Mouse (Mus musculus): ENCODE results near the gene Fmo5. TPM values are rescaled to one million over a fixed set of nuclear protein-coding genes. Genes with fewer than 3 reads are reported as not detected.

Fmo5 gene
- polyA plus RNA-seq, 1 experiment: 1.3 TPM

DNA sequence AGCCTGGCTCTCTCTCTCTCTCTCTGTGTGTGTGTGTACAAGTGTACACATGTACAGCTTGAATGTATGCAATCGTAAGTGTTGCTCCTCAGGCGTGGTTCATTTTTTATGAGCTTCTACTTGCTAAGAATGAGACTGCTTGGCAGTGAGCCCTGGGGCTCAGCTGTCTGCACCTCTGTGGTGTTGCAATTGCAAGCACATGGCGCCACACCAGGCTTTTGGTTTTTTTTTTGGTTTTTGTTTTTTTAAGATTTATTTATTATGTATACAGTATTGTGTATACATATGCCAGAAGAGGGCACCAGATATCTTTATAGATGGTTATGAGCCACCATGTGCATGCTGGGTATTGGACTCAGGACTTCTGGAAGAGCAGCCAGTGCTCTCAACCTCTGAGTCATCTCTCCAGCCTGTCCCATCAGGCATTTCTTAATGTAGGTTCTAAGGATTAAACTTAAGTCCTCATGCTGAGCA lies 5.7 kb downstream of the Fmo5 start:
- H3K9me3 ChIP-seq (replicated peaks; ENCODE audit: control insufficient read depth, insufficient read depth, low read length, poor library complexity, severe bottlenecking): no peaks in the 10 kb centered on the region
- no peak overlapping the region for H3K27ac ChIP-seq (ENCODE audit: insufficient read depth, low read length)
- no peaks in the 10 kb centered on the region for H3K36me3 ChIP-seq (ENCODE audit: control insufficient read depth, insufficient read depth, low read length, poor library complexity, severe bottlenecking)
- H3K27me3 ChIP-seq (ENCODE audit: control insufficient read depth, insufficient read depth, low read length, poor library complexity, severe bottlenecking): no peaks in the 10 kb centered on the region
- H3K9ac ChIP-seq (ENCODE audit: low read depth, poor library complexity, severe bottlenecking): no peak overlapping the region
- no peaks in the 10 kb centered on the region for H3K4me1 ChIP-seq (ENCODE audit: control insufficient read depth, insufficient read depth, low read length)
- no peak overlapping the region for H3K4me3 ChIP-seq (ENCODE audit: low read depth, low read length)
- TF ChIP-seq CTCF (IDR thresholded peaks at IDR 0.05; ENCODE audit: low read depth, low read length): no peak
- TF ChIP-seq EP300 (IDR thresholded peaks at IDR 0.05; ENCODE audit: insufficient read depth, low read depth, low read length): no peak
- TF ChIP-seq POLR2A (IDR thresholded peaks at IDR 0.05; ENCODE audit: insufficient read depth, low read length): no peak

DNA sequence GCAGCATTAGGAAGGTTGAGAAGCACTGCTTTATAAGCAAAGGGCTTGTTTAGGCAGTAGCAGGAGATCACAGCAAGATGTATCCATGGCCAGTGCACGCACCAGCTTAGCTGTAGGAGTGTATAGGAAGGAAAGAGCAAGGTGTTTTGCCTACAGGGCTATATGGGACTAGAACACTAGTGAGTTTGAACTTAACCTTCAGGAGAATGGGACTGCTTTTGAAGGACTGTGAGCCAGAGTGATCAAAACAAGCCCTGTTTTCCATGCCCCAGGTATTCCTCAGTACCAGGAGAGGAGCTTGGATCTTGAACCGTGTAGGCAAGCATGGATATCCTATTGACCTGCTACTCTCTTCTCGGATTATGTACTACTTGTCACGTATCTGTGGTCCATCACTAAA lies 12.8 kb downstream of the Fmo5 start:
- no peak overlapping the region for H3K9ac ChIP-seq (ENCODE audit: low read depth, poor library complexity, severe bottlenecking)
- no peak overlapping the region for H3K4me3 ChIP-seq (ENCODE audit: low read depth, low read length)
- H3K4me1 ChIP-seq (ENCODE audit: control insufficient read depth, insufficient read depth, low read length): no peaks in the 10 kb centered on the region
- no peak overlapping the region for H3K27ac ChIP-seq (ENCODE audit: insufficient read depth, low read length)
- no peak for TF ChIP-seq CTCF (IDR thresholded peaks at IDR 0.05; ENCODE audit: low read depth, low read length)
- no peak for TF ChIP-seq POLR2A (IDR thresholded peaks at IDR 0.05; ENCODE audit: insufficient read depth, low read length)
- no peak for TF ChIP-seq EP300 (IDR thresholded peaks at IDR 0.05; ENCODE audit: insufficient read depth, low read depth, low read length)
- no peaks in the 10 kb centered on the region for H3K9me3 ChIP-seq (replicated peaks; ENCODE audit: control insufficient read depth, insufficient read depth, low read length, poor library complexity, severe bottlenecking)
- no peaks in the 10 kb centered on the region for H3K27me3 ChIP-seq (ENCODE audit: control insufficient read depth, insufficient read depth, low read length, poor library complexity, severe bottlenecking)
- no peaks in the 10 kb centered on the region for H3K36me3 ChIP-seq (ENCODE audit: control insufficient read depth, insufficient read depth, low read length, poor library complexity, severe bottlenecking)

- H3K36me3 ChIP-seq (ENCODE audit: control insufficient read depth, insufficient read depth, low read length, poor library complexity, severe bottlenecking): no peaks in the 10 kb centered on the region
- TF ChIP-seq POLR2A (IDR thresholded peaks at IDR 0.05; ENCODE audit: insufficient read depth, low read length): no peak
- TF ChIP-seq EP300 (IDR thresholded peaks at IDR 0.05; ENCODE audit: insufficient read depth, low read depth, low read length): no peak
- no peak for TF ChIP-seq CTCF (IDR thresholded peaks at IDR 0.05; ENCODE audit: low read depth, low read length)
- H3K9ac ChIP-seq (ENCODE audit: low read depth, poor library complexity, severe bottlenecking): no peak overlapping the region
- H3K4me3 ChIP-seq (ENCODE audit: low read depth, low read length): no peak overlapping the region
- H3K27ac ChIP-seq (ENCODE audit: insufficient read depth, low read length): no peak overlapping the region
- H3K27me3 ChIP-seq (ENCODE audit: control insufficient read depth, insufficient read depth, low read length, poor library complexity, severe bottlenecking): no peaks in the 10 kb centered on the region
- no peaks in the 10 kb centered on the region for H3K9me3 ChIP-seq (replicated peaks; ENCODE audit: control insufficient read depth, insufficient read depth, low read length, poor library complexity, severe bottlenecking)
- no peaks in the 10 kb centered on the region for H3K4me1 ChIP-seq (ENCODE audit: control insufficient read depth, insufficient read depth, low read length)
These were observed 13.4 kb downstream of the Fmo5 start for GRCm38 (mm10) chr3:97642001-97642400.

GRCm38 (mm10) chr3:97648518-97648917 lies 19.9 kb downstream of the Fmo5 start:
- TF ChIP-seq POLR2A (IDR thresholded peaks at IDR 0.05; ENCODE audit: insufficient read depth, low read length) (no peak), CTCF (IDR thresholded peaks at IDR 0.05; ENCODE audit: low read depth, low read length) (no peak), EP300 (IDR thresholded peaks at IDR 0.05; ENCODE audit: insufficient read depth, low read depth, low read length) (no peak)
- Histone ChIP-seq H3K9me3 (replicated peaks; ENCODE audit: control insufficient read depth, insufficient read depth, low read length, poor library complexity, severe bottlenecking) (no peaks in the 10 kb centered on the region), H3K27ac (ENCODE audit: insufficient read depth, low read length) (no peak overlapping the region), H3K4me1 (ENCODE audit: control insufficient read depth, insufficient read depth, low read length) (no peaks in the 10 kb centered on the region), H3K9ac (ENCODE audit: low read depth, poor library complexity, severe bottlenecking) (no peak overlapping the region), H3K27me3 (ENCODE audit: control insufficient read depth, insufficient read depth, low read length, poor library complexity, severe bottlenecking) (no peaks in the 10 kb centered on the region), H3K36me3 (ENCODE audit: control insufficient read depth, insufficient read depth, low read length, poor library complexity, severe bottlenecking) (no peaks in the 10 kb centered on the region), H3K4me3 (ENCODE audit: low read depth, low read length) (no peak overlapping the region)

DNA sequence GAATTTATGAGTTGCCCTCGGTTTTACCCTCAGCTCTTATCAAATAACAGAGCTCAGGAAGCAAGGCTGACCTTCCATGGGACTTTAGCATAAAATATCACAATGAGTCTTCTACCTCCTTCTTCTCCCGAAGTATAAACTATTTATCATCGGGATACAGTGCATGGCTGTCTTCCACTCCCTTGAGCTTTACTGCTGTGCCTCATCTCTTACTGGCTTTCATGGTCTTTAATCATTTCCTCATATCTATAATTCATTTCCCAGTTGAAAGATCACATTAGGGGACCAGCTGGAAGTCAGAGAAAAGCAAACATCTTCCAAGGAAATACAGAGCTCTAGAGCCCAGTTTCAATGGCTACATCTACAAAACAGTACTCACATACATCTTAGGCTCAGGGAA lies 20.4 kb downstream of the Fmo5 start:
- Histone ChIP-seq H3K4me1 (ENCODE audit: control insufficient read depth, insufficient read depth, low read length) (no peaks in the 10 kb centered on the region), H3K27me3 (ENCODE audit: control insufficient read depth, insufficient read depth, low read length, poor library complexity, severe bottlenecking) (no peaks in the 10 kb centered on the region), H3K9me3 (replicated peaks; ENCODE audit: control insufficient read depth, insufficient read depth, low read length, poor library complexity, severe bottlenecking) (no peaks in the 10 kb centered on the region), H3K9ac (ENCODE audit: low read depth, poor library complexity, severe bottlenecking) (no peak overlapping the region), H3K36me3 (ENCODE audit: control insufficient read depth, insufficient read depth, low read length, poor library complexity, severe bottlenecking) (no peaks in the 10 kb centered on the region), H3K27ac (ENCODE audit: insufficient read depth, low read length) (no peak overlapping the region), H3K4me3 (ENCODE audit: low read depth, low read length) (no peak overlapping the region)
- TF ChIP-seq CTCF (IDR thresholded peaks at IDR 0.05; ENCODE audit: low read depth, low read length) (no peak), EP300 (IDR thresholded peaks at IDR 0.05; ENCODE audit: insufficient read depth, low read depth, low read length) (no peak), POLR2A (IDR thresholded peaks at IDR 0.05; ENCODE audit: insufficient read depth, low read length) (no peak)

GRCm38 (mm10) chr3:97649469-97649868 lies 20.9 kb downstream of the Fmo5 start:
- no peak overlapping the region for H3K9ac ChIP-seq (ENCODE audit: low read depth, poor library complexity, severe bottlenecking)
- no peaks in the 10 kb centered on the region for H3K9me3 ChIP-seq (replicated peaks; ENCODE audit: control insufficient read depth, insufficient read depth, low read length, poor library complexity, severe bottlenecking)
- no peak overlapping the region for H3K27ac ChIP-seq (ENCODE audit: insufficient read depth, low read length)
- H3K27me3 ChIP-seq (ENCODE audit: control insufficient read depth, insufficient read depth, low read length, poor library complexity, severe bottlenecking): no peaks in the 10 kb centered on the region
- TF ChIP-seq POLR2A (IDR thresholded peaks at IDR 0.05; ENCODE audit: insufficient read depth, low read length): no peak
- H3K4me3 ChIP-seq (ENCODE audit: low read depth, low read length): no peak overlapping the region
- H3K36me3 ChIP-seq (ENCODE audit: control insufficient read depth, insufficient read depth, low read length, poor library complexity, severe bottlenecking): no peaks in the 10 kb centered on the region
- H3K4me1 ChIP-seq (ENCODE audit: control insufficient read depth, insufficient read depth, low read length): no peaks in the 10 kb centered on the region
